Mouse (Mus musculus) left cerebral cortex, postnatal 10 days (tissue): ENCODE results near the gene Mmp23. TPM values are rescaled to one million over a fixed set of nuclear protein-coding genes. Genes with fewer than 3 reads are reported as not detected.
A peak's percentile ranks its signal among the peaks of the same experiment; 100 is the strongest.

Source experiments
- DNase-seq, 2 experiments: peaks; one replicate each; pipeline ENCODE4 v3.0.0; 2021 to 2022; ENCODE audit warnings: low spot score in 2 of 2, mixed read lengths in 1 of 2; ENCODE audit errors: extremely low spot score in 1 of 2
- intact Hi-C: fragments of 180-260 bp; cut with DNase I; formaldehyde crosslinking; loops from one replicate; pipeline ENCODE4 v1.15.1; 2025
- total RNA-seq, 2 experiments: library from RNA; stranded (reverse); gene quantifications; 2 replicates each; pipeline ENCODE4 v1.2.3; 2021

Mmp23 gene
- total RNA-seq, 2 experiments from 2014 or later: 2.1 to 2.2 TPM

GRCm38 (mm10) chr4:155606825-155607224, 46.4 kb downstream of the Mmp23 start:
- intact Hi-C loops: no loop called here
- DNase-seq: no peak

DNA sequence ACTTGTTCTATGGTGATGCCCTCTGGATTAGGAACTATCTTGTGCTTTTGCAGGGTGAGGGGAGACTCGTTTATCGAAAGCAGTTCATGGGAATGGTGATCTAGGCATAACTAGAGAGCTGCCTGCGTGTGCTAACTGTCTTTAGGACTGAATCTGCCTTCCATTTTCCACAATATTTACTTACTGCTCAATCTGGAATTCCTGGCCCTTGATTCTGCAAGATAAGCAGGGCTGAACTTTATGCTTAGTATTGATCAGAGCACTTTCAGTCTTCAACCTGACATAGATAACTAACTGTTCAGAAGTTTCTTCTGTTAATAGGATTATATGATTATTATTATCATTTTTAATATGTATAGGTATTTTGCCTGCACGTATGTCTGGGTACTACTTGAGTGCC, 48.1 kb downstream of the Mmp23 start:
- no peak for DNase-seq
- intact Hi-C loops: no loop called here

- no peak for DNase-seq
- intact Hi-C loops: no loop called here
Observed at GRCm38 (mm10) chr4:155603801-155604200, 49.4 kb downstream of the Mmp23 start.

DNA sequence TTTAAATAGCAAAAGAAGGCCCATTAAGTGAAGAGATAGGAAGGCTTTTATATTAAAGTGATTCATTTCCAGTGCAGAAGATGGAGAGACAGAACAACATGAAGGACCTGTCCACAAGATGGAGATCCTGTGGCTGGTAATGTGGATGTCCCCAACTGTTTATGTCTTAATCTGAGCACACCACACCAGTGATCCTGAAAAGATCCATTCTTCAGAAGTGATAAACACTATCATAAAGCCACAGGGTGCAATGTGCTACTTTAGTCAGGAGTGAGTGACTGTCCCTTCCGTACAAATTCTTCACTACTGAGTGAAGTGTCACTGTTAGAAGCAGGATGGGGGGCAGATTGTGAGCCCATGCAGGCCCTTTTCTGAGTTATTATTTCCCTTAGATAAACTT, 50.4 kb downstream of the Mmp23 start:
- DNase-seq: no peak
- intact Hi-C loops: no loop called here

DNA sequence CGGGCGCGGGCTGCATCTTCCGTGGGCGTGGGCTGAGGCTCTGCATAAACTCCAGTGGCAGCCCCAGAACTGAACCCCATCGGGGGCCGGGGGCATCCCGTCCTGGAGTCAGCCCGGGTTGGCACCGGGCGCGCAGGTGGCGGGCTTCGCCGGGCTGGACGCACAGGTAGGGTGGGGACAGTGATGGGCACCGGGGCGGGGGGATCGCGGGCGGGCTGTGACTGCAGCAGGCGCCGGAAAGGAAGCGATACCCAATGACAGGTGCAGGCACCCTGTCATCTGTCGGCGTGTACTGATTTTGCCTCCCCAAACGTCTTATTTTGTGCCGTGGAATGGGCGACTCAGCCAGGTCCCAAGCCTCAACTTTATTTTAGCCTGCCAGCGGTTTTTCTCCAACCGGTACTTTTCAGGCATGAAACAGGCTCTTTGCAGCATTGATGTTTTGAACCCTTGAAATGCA, 51.2 kb downstream of the Mmp23 start:
- no peak for DNase-seq
- intact Hi-C loops: no loop called here

GRCm38 (mm10) chr4:155601091-155601996, 51.8 kb downstream of the Mmp23 start, which contains the start of gene Slc35e2:
TSS of gene Slc35e2 (plus strand) at chr4:155601416.
- intact Hi-C loops: no loop called here
- DNase-seq: peak; percentile 87 to 96

Other genes starting within 250 kb of the Mmp23 start
- gene Cfap74, start 244.2 kb downstream of the Mmp23 start, total RNA-seq: 10 to 100 TPM; 10.1 to 10.6 TPM
- 1 to 10 TPM in 1 of 2 experiments, not detected in 1; 2.4 TPM for gene Tmem52, start 184.3 kb downstream of the Mmp23 start, total RNA-seq
- 1,000 to 10,000 TPM; 1,230 to 1,248 TPM for gene Gnb1, start 162.0 kb downstream of the Mmp23 start, total RNA-seq
- 10 to 100 TPM; 47.9 TPM for gene Nadk, start 91.0 kb downstream of the Mmp23 start, total RNA-seq
- 10 to 100 TPM; 44.1 to 45.2 TPM for gene Slc35e2, start 52.0 kb downstream of the Mmp23 start, total RNA-seq
- gene Cdk11b, start 28.5 kb downstream of the Mmp23 start, total RNA-seq: 10 to 100 TPM; 42.0 to 51.4 TPM
- gene Gm10563, start 8.0 kb downstream of the Mmp23 start, total RNA-seq: not detected
- gene Mib2, start 15.8 kb upstream of the Mmp23 start, total RNA-seq: 100 to 1,000 TPM in 1 of 2 experiments, 10 to 100 TPM in 1; 98.4 to 100 TPM
- 10 to 100 TPM; 20.2 to 22.2 TPM for gene Fndc10, start 41.0 kb upstream of the Mmp23 start, total RNA-seq
- 10 to 100 TPM; 82.3 to 85.4 TPM for gene Ssu72, start 51.4 kb upstream of the Mmp23 start, total RNA-seq
- 10 to 100 TPM; 63.6 to 68.8 TPM for gene Tmem240, start 81.4 kb upstream of the Mmp23 start, total RNA-seq
- gene Atad3a, start 107.7 kb upstream of the Mmp23 start, total RNA-seq: 10 to 100 TPM; 56.0 to 57.9 TPM
- gene Vwa1, start 121.3 kb upstream of the Mmp23 start, total RNA-seq: 10 to 100 TPM; 14.6 to 19.3 TPM
- 1 to 10 TPM; 3.0 to 5.4 TPM for gene Tmem88b, start 132.5 kb upstream of the Mmp23 start, total RNA-seq
- not detected for gene Ankrd65, start 137.1 kb upstream of the Mmp23 start, total RNA-seq
- gene Mrpl20, start 149.5 kb upstream of the Mmp23 start, total RNA-seq: 100 to 1,000 TPM; 103 to 111 TPM
- 10 to 100 TPM; 68.7 to 71.2 TPM for gene Ccnl2, start 159.1 kb upstream of the Mmp23 start, total RNA-seq
- gene Aurkaip1, start 177.9 kb upstream of the Mmp23 start, total RNA-seq: 10 to 100 TPM; 81.6 to 82.6 TPM
- gene Mxra8, start 186.3 kb upstream of the Mmp23 start, total RNA-seq: 10 to 100 TPM; 10.6 to 14.1 TPM
- 10 to 100 TPM; 70.6 to 74.2 TPM for gene Dvl1, start 194.0 kb upstream of the Mmp23 start, total RNA-seq
- under 1 TPM; 0.13 to 0.22 TPM for gene Tas1r3, start 210.0 kb upstream of the Mmp23 start, total RNA-seq
- 10 to 100 TPM; 29.6 to 30.8 TPM for gene Cptp, start 216.1 kb upstream of the Mmp23 start, total RNA-seq
- 10 to 100 TPM; 38.3 to 39.8 TPM for gene Ints11, start 216.2 kb upstream of the Mmp23 start, total RNA-seq
- gene Pusl1, start 238.4 kb upstream of the Mmp23 start, total RNA-seq: 10 to 100 TPM; 66.0 to 71.2 TPM
- 100 to 1,000 TPM; 144 to 146 TPM for gene Acap3, start 238.4 kb upstream of the Mmp23 start, total RNA-seq